Mouse (Mus musculus): Measurements from ENCODE around the gene Plxna2.

DNA sequence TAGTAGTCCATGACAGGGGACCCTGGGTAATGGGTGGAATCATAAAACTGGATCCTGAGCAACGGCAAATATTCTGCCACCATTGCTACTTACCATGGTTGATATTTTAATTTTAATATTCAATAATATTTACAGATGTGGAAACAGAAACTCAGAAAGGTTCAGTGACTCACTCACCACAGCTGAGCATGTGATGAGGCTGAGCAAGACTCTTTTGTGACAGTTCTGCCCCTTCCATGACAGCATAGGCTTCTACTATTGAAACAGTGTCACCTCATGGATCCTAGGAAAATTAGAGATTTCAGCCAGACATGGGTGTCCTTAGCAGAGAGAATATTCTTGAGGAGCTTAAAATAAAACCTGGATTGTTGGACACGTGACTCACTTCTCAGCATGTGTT is 116.8 kb downstream of the Plxna2 start:
- TF ChIP-seq CTCF (IDR thresholded peaks at IDR 0.05; ENCODE audit: control insufficient read depth, insufficient read depth, insufficient replicate concordance, low read depth, low read length) (no peak), POLR2A (IDR thresholded peaks at IDR 0.05; ENCODE audit: control insufficient read depth, low read depth, low read length) (no peak)

Measured in testis, adult 2 months (tissue).